Mouse (Mus musculus): Measurements from ENCODE around the gene Phf20.

The Phf20 gene

DNA sequence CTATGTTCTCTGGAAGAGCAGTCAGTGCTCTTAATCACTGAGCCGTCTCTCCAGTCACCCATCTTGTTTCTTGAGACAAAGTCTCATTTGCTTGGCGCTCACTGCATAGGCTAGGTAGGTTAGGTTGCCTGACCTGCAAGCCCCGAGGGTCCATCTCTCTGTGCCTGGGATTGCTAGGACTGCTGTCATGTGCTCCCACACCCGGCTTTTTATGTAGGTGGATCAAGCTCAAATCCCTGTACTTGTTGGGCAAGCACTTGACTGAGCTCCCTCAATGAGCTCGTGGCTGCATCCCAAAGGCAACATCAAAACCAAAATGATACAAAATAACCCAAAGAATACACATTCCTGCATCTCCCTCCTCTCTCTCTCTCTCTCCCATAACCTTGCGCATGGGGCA, 125.3 kb downstream of the Phf20 start:
- no peak for DNase-seq

DNA sequence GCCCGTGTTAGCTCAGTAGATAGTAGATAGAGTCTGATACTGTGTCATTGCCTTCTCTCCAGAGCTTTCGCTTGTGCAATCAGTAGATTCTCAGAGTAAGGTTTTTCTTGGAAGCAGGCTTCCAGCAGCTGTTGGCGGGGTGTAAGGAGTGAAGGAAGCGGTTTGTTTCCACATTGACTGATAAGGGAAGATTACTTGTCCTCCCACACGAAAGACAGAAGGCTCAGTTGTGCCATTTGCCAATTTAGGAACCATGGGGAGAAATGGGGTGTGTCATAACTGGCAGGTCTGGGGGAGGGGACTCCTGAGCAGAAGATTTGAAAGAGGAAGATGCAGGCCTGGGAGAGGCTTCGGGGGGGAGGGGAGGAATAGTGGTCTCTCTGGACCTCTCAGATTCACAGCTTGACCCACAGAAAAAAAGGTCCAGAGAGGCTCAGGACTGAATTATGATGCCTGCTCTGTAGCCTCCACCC, 127.9 kb downstream of the Phf20 start:
- DNase-seq = no peak

DNA sequence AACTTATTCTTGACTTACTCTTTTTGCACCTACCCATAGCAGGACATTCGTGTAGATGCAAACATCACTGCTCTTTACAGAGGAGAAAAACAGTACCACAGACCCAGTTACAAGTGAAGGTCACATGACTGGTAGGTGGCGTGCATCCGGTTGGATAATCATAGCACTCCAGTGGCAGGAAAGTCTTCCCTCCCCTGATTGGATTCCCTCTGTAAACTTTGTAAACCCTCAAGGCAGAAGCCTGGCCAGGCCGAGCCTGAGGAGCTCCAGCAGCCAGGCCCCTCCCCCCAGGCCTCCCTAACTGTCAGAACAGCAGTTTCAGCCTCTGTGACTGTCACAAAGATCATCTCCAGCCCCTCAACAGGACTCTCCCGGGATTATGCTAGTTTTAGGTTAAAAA, 128.4 kb downstream of the Phf20 start:
- no peak for DNase-seq

DNA sequence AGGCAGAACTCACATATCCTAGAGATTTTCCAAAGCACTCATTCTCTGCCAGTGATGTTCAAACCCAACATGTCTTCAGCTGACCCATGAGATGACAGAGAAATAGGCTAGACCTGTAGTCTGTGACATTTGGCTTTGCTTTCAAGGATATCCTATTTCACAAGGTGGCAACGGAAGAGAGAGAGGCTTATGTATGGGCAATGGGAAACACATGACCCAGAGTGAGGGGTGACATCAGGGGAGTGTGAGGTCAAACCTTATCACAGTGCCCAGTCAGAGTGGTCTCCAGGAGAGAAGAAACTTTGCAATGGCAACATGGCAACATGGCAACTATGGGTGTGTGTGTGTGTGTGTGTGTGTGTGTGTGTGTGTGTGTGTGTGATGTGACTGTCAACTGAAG, 134.4 kb downstream of the Phf20 start:
- no peak for DNase-seq

DNA sequence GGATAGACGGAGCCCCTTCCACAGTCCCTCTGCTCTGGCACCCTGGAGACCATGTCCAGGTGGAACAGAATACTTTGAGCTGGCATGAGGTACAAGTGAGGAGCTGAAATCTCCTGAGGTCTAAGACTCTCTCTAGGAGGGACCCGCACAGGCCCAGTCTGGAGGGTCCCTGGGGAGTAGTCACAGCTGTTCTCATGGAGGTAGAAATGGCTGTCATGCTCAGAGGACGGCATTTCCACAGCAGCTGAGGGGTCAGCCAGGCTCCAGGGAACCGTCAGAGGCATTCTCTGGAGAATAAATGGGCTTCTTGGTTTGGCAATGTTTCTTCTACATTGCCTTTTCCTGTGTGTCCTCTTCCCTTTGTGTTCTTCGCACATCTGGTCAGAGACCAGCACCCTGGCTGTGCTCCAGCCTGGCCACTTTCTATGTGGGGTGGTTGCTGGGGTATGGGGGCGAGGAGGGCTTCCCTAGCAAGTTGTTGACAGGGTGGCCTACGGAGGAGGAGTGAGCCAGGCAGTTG, 135.2 kb downstream of the Phf20 start:
- no peak for DNase-seq

DNA sequence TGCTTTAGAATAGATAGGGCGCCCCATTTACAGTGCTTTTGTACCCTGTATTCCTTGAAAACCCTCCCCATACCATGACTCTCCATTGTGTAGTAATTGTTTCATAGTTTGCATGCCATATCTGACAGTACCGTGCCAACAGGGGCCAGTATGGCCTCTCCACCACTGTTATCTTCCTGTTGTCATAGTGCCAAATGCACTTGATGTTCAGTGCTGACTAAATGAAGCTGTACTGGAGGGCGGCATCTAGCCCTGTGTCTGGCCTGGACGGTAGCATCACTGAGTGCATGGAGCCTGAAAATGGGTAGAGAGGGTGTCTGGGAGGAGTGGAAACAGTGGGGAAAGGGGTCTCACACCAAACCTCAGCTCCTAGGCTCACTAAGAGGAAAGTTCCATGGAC, 143.8 kb downstream of the Phf20 start:
- DNase-seq = no peak

DNA sequence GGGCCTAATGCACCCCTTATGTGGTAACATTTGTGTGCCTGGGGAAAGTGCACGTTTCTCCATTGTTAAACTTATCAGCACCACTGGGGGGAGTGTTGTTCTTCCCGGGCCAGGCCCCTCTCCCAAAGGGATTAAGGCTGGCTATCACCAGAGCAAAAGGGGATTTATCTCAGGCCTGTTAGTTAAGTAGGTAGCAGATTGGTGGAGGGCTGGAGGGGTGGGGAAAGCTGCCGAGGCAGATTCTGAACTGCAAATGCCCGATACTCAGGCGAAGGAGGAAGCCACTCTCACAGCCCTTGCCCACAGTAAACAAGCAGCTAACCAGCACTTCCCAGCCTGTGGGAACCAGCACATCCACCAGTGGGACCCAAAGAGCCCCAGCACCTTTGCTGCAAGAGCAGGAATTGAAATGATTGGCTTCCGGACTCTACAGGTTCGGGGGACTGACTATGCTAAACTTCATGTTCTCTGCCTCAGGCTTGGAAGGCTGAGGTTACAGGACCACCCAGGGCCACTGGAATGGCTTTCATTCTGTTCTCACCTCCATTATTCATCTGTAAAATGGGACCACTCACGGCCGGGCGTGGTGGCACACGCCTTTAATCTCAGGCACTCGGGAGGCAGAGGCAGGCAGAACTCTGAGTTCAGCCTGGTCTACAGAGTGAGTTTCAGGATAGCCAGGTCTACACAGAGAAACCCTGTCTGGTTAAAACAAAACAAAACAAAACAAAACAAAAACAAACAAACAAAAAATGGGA, 148.7 kb downstream of the Phf20 start:
- no peak for DNase-seq

DNA sequence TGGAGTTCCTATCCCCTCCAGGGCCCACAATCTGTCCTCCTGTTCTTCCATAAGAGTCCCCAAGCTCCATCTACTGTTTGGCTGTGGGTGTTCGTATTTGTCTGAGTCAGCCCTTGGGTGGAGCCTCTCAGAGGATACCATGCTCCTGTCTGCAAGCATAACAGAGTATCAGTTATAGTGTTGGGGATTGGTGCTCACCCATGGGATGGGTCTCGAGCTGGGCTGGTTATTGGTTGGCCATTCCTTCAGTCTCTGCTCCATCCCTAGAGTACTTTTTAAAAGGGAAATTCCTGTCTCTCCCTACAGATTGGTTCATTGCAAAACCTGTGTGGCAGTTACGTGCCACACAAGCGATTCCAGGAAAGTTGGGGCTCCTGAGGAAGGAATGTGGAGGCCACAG, 152.5 kb downstream of the Phf20 start:
- no peak for DNase-seq

DNA sequence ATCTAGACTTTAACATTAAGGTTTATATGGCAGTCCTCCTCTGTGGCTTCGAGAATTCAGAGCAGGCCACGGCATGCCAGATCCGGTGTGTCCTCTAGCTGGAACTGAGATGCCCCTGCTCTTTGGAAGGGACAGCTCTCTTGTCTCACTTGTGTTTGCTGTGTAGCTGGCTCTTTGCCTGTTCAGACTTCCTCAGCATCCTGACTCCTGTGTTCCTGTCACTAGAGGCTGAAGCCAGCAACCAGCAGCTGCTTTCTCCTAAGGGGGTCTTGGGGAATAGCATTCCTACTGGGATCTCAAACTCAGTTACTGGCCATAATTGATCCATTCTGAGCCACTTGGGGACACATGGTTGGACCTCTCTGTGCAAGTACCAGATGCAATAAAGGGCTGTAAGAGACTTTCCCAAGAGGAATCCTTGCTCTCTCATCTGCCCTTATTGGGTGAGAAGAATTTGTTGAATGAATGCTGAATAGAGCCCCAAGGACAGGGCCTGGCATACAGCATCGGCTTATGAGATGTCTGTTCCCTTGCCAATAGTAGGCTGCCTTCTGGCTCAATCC, 153.1 kb downstream of the Phf20 start:
- DNase-seq = no peak

DNA sequence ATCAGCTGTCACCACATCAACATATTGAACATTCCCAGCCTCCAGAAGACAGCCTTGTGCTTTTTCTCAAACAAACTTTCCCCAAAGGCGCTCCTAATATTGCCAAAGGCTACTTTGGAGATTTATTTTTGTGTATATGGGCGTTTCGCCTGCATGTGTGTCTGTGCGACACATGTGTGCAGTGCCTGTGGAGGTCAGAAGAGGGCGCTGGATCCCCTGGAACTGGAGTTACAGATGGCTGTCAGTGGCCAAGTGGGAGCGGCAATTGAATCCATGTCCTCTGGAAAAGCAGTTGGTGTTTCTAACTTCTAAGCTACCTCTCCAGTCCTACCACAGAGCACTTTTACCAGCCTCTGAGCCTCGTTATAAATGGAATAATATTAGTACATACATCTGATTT, 155.0 kb downstream of the Phf20 start:
- no peak for DNase-seq

DNA sequence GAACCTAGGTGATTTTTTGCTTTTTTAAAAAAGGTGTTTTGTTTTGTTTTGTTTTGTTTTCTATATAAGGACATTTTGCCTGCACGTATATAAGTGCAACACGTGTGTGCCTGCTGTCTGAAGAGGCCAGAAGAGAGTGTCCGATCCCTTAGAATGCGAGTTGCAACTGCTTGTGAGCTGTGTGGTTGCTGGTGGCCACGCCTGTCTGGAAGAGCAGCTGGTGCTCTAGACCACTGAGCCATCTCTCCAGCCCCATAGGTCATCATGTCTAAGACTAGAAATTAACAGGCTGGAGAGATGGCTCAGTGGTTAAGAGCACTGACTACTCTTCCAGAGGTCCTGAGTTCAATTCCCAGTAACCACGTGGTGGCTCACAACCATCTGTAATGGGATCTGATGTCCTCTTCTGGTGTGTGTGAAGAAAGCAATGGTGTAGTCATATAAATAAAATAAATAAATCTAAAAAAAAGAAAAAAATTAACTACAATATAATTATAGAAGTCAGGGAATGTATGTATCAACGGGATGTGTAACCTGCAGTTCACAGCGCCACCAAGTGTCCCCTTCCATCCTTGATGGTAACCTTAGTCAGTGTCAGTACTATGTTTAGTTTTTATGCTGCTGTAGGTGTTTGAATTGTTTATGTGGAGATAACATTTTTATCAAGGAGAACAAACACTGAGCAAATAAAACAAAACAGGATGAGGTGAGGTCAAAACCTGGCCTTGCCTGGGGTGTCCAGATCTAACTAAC, 156.3 kb downstream of the Phf20 start:
- no peak for DNase-seq

DNA sequence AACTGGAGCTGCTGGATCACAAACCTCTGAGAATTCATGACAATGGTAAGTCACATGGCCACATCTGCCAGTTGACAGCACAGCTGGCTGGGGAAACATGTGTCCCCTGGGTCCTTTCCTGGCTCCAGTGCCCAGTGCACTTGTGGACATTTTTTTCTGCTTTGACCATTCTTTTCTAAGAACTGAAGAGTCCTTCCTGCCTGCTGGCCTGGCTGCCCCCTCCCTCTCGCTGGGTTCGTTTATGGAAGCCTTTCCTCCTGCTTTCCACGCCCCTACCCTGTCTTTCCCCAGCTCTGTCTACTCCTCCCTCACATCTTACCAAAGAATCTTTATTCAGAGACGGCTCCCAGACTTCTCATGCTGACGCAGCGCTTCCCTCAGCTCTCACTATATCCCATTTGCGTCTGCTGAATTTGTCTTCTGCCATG, 157.0 kb downstream of the Phf20 start:
- DNase-seq = no peak

DNA sequence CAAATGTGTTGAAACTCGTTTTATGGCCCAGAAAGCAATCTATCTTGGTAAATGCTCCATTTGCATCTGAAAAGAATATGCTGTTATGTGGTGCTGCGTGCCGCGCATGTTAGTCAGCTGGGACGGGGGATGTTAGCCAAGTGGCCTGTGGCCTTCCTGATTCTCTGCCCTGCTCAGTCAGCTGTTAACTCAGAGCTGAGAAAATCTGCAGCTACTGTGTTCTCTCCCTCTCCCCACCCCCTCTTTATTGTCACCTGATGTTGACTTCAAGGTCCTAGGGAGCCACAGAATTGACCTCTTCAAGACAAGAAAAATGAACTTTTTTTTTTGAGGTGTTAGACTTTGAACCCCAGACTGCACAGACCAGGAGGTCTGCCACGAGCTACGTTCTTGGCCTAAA, 159.8 kb downstream of the Phf20 start:
- DNase-seq = no peak

All from thymus, postnatal 36 days (tissue).